Mouse (Mus musculus) adrenal gland, adult 2 months (tissue): ENCODE data around the gene Tmtc4. TPM values are rescaled to one million over a fixed set of nuclear protein-coding genes. Genes with fewer than 3 reads are reported as not detected.

Source experiments
- DNase-seq: peaks from one replicate; pipeline ENCODE4 v3.0.0; 2021
- polyA plus RNA-seq: library from polyadenylated mRNA; depleted of rRNA; stranded (reverse); fragments of >200 nt; gene quantifications from 2 replicates; pipeline ENCODE4 v1.2.3, GENCODE M21; 2012
- total RNA-seq, 2 experiments: library from RNA; stranded (reverse); gene quantifications; 2 replicates each; pipeline ENCODE4 v1.2.3; 2021

Tmtc4 gene
- total and polyA plus RNA-seq, 3 experiments = 3.0 to 22.4 (median 18.7) TPM

DNA sequence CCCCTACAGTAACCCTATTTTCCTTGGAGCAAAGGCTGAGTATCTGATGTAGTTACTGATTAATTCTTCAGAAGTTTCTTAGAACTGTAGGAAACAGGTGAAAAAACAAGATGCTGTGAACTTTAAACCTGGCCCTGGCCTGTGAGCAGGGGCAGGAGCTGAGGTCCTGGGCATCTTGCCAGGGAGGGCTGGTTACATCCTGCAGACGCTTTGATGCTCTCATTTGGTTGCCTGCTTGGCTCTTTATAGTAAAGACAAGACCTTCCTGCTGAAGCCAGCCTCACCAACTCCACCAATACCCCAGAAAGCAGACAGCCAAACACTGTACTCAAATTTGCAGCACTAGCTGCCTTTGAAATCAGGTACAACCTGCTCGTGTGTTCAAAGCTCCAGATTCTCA is 81.7 kb downstream of the Tmtc4 start:
- DNase-seq = peak; percentile 69

DNA sequence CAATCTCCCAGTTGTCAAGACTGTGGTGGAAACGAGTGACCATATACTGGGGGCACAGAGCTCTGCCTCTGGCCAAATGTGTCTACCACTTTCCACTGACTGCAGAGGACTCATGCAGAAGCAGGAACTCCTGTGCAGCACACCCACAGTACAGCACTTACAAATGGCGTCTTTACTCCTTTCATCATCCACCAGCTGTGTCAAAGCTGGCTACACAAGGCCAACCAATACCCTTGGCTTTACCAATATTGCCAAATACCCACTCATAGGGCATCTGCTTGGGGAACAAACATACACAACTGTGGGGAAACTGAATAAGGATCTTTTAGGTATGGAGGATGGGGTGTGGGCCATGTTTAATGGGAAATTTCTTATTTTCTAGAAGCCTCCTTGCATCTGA is 82.1 kb downstream of the Tmtc4 start:
- DNase-seq = no peak

DNA sequence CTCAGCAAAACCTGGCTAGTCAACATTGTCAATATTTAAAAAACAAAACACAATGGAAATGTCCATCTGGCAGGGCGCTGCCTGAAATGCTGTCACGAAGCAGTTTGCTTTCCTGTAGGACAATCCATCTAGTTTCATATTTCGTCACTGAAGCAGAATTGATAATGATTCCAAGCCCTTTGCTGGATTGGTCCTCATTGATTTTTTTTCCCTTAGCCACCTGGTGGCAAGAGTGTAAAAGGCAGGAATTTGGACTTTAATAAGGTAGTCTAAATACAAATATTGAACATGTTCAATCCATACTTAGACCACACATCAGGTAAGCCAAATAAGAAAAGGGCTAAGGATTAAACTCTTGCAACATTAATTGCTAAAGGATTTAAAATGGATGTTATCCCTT is 82.7 kb downstream of the Tmtc4 start:
- no peak for DNase-seq

DNA sequence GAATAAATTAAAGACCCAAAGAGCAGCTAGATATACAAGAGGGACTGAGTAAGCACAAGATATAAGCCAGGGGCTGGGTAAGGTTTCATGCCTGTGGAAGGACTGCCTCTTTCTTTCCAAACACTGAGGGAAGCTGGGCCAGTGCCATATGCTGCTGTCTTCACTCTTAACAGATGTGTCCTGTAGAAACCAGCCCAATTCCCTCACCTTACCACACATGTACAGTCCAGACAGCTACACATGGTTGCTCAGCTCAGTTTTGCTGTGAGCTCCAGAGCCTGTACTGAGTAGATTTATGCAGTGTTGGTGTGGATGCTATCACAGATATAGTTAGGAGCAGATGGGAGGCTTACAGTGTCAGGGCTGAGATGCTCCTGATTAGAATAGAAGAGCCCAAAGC is 83.2 kb downstream of the Tmtc4 start:
- no peak for DNase-seq

DNA sequence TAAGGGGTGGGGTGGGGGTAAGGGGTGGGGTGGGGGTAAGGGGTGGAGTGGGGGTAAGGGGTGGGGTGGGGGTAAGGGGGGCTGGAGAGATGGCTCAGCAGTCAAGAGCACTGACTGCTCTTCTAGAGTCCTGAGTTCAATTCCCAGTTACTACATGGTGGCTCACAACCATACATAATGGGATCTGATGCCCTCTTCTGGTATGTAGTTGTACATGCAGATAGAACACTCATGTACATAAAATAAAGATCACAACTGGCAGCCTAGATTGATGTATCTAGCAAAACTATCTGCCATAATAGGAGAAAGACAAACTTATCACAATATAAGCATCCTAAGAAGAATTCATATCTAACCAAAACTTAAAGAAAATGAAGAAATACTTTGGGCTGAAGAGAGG is 85.3 kb downstream of the Tmtc4 start:
- DNase-seq = no peak

DNA sequence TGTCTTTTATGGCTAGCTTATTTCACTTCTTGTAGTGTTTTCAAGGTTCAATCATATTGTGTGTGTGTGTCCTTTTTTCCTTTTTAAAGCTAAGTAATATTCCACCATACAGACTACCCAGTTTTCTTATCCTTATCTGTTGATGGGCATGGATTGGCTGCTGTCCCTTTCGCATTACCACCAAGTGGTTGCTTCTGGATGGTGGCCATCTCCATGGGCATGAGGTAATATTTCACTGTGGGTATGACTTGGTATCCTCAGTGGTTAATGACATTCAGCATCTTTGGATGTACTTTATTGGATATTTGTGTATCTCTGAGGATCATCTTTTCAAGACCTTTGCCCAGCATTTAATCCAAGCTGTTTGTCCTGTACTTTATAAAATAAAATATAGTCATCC is 87.7 kb downstream of the Tmtc4 start:
- DNase-seq = no peak

DNA sequence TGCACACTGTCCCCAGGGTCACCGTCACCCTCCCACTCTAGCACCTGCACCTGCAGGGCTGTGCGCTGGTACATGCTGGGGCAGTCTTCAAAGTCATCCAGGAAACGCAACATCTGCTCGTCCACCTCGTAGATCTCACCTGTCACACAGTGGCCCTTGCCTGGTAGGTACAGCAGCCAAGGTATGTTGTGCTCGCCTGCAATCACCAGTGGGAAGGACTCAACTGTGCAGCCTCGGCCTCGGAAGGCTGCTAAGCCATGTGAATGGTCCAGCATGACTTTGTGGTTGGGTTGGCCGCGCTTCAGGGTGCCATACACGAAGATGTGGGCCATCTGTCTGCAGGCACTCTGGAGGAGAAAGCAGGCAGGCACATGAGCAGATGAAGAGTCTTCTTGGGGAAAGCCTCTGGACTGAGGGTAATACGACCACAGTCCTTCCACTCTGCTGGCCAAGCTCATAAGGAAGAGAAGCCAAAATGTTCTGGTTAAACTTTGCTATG is 92.3 kb downstream of the Tmtc4 start:
- no peak for DNase-seq

DNA sequence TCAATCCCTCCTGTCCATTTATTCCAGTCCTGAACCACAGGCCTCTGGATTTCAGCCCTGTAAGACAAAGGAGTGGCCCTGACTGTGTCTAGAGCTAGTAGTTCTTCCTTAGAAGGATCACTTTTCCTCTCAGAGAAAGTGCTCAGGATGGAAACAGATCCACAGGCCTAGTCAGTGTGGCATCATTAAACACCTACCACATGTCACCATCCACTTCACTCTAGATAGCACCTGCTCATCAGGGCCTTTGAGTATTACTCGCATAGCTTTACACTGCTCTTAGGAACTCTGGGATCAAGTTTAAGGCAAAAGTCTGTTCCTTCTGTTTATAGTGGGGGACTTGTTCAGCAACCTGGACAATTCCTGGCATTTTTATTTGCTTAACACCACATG is 95.4 kb downstream of the Tmtc4 start:
- no peak for DNase-seq

DNA sequence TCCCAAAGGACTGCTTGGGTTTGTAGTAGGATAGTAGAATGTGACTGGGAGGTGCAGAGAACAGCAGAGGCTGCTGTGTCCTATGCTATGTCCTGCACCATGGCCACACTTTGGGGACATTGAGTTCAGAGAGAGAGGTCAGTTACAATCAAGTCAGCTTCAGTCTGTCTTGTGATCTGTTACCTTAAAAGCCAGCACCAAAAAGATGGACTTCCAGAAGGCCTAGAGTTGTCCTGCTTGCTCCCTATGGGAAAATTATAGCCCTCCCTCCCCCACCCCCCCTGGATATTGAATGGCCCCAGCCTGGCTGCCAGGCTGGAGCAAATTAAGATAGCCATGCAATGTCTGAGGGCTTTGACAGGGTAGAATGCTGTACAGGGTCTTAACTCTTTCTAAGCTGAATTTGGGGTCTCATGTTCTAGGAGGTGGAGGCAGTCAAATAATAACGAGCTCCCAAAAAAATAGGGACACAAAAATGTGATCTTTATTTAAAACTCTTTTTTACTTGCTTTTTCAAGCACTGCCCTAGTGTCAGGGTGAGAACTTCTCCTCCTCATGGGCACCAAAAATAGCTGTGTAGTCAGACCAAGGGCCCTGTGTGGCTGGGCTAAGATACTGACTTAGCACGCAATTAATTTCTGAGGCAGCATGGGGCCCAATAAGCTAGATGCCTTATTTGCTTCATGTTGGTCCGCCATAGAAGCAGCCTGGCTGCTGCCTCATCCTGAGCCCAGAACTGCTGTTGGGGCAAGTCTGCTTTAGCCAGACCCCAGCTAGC is 95.9 kb downstream of the Tmtc4 start:
- DNase-seq = no peak

DNA sequence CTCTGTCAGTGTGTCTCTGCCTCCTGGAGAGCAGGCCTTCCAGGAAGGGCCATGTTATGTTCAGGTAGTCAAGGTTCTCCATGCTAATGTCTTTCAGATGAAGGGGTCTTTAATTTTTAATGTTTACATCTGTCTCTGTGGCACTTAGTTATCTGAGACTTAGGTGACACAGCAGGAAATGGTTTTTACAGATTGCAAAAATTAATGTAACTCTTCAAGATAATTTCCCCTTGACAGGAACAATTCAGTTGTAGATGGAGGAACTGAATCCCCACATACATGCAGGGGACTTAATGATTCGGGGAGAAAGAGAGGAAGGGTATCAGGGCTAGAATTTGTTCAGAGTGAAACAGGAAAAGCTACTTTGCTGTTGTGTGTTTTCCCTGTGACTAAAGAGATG is 96.6 kb downstream of the Tmtc4 start:
- no peak for DNase-seq

DNA sequence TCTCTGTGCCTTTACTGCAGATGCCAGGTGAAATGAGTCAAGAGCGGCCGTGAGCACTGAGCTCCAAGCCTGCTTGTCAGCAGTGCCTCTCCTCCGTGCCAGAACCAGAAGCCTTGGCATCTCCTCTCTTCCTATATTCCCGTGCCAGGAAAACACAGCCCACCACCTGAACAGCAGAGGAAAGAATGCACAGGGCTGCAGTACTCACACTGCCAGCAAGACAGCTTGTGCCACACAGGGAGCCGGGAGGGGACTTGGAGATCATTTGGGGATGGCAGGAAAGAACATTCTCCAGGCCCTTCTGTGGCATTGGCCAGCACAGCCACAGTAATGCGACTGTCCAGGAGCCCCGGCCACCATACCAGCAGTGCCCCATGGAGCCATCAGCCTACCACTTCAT is 97.9 kb downstream of the Tmtc4 start:
- DNase-seq = no peak

DNA sequence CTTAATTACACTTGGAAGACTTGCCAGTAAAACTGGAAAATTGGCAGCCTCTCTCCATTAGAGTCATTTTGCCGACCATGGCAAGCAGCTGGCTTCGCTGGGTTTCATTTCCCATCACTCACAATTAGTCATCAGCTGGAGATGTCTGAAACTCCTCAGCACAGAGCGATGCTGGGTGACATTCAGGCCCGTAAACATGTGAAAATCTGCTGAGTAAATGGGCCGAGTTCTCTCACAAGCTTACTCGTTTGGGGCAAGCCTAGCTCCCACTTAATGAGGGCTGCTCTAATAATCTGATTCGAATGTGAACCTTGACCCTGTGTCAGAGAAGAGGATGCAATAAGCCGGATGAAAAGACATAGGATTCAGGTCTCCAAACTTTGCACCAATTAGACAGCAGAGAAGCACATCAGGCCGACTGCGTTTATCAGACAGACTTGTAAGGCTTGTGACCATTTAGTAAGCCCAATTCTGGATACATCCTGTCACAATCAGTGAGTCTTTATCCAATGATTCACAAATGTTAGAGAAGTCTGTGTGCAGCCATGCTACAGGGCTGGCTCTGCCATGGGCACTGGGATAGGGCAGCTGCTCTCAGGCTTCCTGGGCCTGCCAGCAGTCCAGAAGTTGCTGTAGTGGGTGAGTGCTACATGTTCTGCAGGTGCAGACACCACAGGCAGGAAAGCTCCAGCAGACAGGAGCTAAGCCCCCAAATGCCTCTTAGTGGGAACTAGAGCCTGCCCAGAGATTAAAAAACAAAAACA is 99.8 kb downstream of the Tmtc4 start:
- DNase-seq = peak; percentile 36

DNA sequence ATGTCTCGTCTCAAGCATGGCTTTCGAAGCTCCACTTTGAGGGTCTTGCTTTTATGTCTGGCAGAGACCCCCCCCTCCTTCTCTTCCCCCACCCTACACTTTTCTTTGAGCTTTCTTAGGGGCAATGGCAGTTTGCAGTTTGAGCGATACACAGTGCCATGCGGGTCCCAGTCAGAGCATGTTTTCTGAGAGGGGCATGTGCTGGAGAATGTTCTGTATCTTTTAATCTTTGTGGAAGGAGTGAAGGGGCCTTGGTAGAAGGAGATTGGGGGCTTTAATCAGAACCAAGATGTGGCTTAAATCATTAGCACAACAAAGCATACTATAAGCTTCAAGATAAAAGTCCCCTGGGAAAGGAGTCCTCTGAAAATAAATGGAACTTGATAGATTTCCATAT is 100.4 kb downstream of the Tmtc4 start:
- DNase-seq = no peak

DNA sequence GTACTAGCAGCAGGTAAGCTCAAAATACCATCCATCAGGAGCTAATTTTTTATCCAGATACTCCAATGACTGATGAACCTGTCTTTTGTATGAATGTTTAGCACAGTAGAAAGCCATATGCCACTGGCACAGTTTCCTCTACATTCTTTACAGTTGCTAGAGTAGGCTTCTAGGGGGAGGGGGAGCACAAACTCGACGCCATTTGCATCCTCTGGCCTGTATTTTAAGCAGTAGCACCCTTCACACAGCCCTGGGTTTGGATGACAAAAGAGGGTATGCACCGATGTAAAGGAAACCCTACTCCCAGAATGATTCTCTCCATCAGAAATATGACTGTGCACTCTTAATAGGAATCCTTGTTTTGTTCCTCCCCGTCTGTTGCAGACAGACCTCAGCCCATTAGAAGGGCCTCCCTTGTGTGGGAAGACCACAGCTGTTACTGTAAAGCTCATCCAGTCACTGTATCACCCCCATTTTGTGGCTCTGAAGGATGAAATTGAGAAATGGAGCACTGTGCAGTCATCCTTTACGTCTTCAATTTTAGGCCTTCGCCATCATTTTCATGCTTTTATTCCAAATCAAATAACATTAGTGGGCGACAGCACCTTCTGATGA is 100.9 kb downstream of the Tmtc4 start:
- DNase-seq = no peak

DNA sequence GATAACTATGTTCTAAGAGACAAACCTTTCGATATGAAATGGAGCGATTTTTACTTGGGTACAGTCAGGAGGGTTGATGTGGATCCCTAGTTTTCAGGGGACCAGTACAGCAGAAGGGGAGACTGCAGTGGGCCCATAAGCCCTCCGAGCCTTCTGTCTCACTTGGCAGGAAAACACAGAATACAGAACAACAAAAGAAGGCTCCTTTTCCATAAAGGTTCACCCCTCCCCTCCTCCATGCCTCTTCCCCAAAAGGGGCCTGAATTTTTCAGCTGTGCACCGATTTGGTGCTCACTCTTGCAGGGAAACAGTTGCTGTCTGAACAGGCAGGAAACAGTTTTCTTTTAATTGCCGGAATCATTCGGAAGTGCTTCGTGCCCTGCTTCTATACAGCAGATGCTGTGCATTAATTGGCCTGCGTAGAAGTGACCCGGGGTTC is 101.6 kb downstream of the Tmtc4 start:
- no peak for DNase-seq

DNA sequence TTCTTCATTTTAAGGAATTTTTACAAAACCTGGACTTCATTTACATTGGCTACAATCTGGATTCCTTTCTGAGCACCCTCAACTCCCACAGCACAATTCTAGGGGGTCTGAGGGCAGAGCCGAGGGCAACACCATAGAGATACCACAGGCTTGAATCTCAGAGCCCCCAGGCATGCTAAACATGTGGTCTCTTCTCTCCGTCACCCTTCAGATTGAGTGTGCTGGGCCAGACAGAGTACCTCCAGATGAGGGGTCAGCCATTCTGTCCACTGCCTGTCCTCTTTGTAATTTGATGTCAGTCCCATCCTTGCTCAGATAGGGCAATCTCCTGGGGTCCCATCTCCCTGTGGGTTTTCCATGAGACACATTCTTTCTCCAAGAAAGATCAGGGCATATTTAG is 102.1 kb downstream of the Tmtc4 start:
- no peak for DNase-seq

DNA sequence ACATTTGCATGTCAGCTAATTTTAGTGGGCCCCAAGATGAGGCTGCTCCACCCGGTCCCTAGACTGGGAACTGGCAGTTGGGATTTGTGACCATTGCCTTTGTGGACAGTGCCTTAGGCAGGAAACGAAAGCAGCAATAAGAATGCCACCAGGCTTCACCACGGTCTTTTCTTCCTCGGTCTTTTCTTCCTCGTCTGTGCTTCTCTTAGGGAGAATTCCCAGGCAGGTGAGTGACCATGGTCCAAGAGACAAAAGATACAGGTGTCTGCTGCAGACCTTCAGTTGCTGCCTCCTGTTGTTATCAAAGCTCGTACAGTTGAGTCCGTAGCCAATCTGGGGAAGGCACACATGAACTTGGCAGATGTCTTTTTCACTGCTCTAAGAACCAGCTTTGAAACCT is 103.5 kb downstream of the Tmtc4 start:
- no peak for DNase-seq

DNA sequence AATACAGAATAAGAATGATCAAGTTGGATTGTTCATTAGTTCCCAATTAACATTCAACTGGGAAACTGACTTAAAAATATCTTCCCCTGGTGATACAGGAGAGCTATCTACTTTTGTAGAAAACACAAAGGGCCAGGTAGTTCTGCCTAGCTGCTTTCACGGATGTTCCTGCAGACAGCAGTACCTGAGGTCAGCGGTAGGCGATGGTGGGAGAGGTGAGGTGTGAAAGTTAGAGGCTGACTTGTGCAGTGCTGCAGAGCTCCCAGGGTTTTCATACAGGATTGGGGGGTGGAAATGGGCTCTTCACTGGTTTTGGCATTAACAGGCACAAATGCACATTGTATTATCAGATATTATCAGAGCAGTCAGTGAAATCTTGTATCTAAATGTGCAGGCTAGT is 106.0 kb downstream of the Tmtc4 start:
- no peak for DNase-seq

DNA sequence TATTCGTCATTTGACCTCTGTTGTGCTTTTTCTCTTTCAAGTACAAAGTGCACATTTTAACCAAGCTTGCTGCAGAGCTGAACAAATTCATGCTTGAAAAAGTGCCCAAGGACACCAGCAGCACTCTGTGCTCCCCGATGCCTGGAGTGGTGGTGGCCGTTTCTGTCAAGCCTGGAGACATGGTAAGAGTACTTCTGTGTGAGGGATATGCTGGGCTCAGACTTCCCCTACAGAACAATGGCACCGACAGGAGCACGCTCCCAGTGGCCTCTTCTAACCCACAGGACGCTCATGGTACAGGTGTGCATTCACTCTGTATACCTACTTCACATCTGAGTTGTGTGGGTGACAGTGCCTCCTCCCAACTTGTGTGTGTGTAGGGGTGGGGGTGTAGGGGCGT is 107.1 kb downstream of the Tmtc4 start:
- DNase-seq = peak; percentile 62

DNA sequence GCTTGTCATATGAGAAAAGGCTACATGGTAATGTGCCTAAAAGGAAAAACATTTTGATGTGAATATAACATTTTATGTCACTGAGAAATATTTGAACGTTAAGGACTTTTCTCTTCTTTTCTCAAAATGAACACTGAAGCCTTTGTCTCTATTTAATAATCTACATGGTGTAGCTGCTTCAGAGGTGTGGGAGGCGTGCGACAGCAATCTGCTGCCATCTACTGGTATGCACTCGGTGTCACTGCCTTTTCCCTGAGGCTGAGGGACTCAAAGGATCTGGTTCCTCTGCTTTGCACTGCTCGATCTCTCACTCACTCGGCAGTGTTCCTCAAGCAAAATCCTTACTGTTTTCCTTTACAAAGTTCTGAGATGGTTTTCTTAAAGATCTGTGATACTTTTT is 107.7 kb downstream of the Tmtc4 start:
- DNase-seq = peak; percentile 84

DNA sequence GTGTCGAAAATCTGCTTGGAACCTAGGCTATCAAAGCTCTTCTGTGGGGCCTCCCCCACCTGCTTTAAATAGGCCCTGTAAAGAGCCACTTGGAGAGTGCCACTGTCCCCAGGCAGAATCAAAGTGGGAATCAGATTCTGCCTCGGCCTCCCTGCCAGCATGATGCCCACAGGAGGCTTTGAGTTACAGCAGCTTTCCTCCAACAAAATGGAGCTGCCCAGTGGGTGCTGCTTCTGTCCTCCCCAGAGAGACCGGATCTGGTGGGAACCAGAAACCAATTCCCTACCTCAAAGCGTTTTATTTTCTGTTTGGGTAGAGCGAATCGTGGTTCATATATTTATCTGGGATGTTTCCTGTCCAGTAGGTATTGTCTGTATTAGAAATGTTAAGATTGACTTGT is 108.2 kb downstream of the Tmtc4 start:
- no peak for DNase-seq

DNA sequence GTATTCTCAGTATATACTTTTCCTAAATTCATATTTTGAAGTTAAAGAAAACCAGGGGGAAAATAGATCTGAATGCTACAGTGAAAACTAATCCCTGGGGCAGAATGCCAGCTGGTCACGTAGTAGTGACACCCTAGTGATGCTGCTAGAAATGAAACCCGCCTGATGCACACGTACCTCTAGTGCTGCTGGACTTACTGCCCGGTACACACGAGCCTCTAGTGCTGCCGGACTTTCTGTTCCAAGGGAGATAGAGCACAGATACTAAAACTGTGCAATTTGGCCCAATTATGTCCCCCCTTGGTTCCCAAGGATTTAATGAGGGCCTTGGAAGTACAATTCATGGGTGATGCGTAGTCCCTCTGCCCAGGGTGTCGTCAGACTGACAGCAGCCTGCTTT is 108.8 kb downstream of the Tmtc4 start:
- DNase-seq = no peak

DNA sequence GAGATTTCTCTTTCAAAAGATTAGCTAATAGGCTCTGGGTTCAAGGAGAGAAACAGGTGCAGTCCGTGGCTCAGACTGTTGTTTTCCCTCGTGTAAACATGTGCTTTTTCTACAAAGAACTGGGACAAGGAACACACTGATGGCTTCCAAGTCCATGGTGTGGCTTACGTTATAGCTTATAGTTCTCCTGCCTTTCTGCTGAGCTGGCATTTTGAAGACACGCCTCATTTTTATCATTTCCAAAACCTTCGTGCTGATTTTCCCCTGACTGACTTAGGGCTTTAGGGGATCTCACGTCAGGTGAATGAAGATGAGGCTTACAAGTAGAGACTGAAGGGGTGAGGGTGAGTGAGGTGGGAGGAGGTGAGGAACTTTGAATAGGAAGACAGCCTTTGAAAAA is 111.2 kb downstream of the Tmtc4 start:
- no peak for DNase-seq
